Mouse (Mus musculus) left cerebral cortex, adult 18-20 months (tissue): Measurements from ENCODE around the gene Eps8. TPM values are rescaled to one million over a fixed set of nuclear protein-coding genes. Genes with fewer than 3 reads are reported as not detected.
A peak's percentile ranks its signal among the peaks of the same experiment; 100 is the strongest.

Experiments used
- DNase-seq, 2 experiments: peaks; one replicate each; pipeline ENCODE4 v3.0.0; 2021 to 2022; ENCODE audit warnings: low spot score in 2 of 2, mixed read lengths in 1 of 2
- total RNA-seq, 2 experiments: library from RNA; stranded (reverse); gene quantifications; 2 replicates each; pipeline ENCODE4 v1.2.3; 2021

The Eps8 gene
- total RNA-seq, 2 experiments from 2014 or later: 25.8 to 31.3 TPM

DNA sequence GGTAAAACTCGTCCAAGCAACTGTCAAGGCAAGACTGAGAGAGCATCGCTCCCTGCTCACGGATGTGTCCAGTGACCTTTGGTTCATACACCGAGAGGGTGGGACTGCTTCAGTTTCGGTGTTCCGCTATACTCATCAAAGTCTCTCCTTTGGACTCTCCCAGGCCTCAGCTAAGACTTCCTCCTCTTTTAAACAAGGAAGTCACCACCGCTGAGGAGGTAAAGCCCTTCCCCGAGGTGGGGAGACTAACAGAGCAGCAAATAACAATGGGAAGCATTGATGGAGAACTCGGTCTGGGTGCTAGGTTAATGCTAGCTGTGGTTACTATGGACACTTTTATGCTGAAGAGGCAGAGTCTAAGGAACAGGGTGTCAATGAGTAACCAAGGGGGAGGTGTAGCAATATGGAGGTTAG, 84.0 kb downstream of the Eps8 start:
- no peak for DNase-seq

DNA sequence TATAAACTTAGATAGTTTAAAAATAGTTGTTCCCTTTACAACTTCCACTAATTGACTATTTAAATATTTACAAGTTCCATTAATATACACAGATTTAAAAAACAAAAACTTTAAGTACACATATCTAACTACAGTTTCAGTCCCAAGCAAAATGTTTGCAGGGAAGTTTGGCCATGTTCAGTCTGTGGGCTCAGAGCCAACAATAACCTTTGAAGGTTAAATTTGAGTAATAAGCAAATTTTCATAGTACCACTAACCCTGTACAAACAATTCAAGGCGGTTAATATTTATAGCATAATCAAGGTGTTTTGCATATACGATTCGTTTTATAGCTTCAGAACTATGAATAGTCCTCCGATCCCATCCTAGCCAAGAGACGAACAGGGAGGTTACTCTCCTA, 84.7 kb downstream of the Eps8 start:
- DNase-seq: no peak

DNA sequence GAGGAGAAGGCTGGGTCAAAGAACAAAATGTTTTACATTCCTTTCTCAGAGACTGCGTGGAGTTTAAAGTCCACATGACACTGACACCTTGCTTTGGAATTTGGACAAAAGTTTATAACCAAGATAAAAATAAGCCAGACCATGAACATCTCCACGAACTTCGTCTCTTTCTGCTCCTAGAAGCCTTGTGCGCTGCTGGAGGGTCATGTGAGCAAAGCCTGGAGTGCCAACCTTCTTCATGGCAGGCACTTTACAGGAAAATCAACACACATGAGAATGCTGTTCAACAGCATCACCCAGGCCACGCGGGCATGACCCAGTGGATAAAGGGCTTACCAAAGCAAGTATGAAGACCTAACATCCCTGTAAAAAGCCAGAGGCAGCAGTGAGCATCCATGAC, 85.6 kb downstream of the Eps8 start:
- no peak for DNase-seq

DNA sequence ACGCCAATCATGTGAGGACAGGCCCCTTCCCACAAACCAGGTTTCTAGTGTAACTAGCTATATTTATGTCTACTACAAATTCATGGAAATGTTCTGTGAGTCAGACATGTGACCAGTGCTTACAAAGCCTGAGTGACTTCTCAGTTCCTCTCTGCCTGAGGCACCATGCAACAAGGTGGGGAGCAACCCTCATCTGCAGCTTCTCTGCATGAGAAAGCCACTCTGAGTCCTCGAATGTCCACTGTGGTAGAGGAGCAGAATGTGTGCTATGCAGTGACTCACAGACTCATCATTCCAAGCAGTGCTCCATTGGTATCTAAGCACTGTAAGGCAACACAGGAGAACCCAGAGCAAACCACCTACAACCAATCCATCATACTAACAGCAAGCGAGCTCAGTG, 88.8 kb downstream of the Eps8 start:
- DNase-seq: no peak

DNA sequence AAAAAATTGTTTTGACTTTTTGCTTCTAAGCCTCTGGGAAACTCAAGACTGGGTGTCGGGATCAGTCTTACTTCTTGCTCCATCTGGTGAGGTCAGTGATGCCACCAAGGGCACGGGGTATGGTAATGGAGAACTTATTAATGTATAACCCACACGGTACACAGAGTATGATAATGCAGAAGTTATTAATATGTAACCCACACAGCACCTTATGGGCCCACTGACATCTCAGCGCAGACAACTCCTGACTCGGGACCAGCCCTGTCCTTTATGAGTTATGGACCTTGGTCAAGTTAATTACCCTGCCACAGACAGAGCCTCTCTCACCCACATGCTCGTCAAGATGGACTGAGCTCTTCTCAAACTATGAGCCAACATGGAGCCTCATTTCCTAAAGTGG, 89.2 kb downstream of the Eps8 start:
- no peak for DNase-seq

DNA sequence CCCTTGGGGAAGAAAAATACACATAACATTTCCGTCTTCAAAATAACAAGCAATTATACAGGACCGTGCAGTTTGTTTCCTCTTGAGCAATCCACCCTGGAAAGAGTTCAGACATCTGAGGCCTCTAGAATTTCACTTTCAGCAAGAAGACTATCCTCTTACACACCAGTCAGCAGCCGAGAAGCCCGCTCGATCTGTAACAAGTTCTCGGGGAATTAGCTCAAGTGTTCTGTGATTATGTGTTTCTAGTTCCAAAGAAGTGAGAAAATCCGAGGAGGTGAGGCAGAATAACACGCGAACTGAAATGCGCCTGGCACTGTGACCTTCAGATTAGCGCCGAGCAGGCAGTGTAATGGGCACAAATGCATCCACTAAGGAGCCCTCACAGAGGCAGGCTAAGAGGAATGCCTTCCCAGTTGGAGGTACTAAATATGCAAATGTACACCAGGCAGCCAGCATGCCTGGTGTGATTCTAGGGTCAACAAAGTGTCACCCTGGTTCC, 94.3 kb downstream of the Eps8 start:
- no peak for DNase-seq

DNA sequence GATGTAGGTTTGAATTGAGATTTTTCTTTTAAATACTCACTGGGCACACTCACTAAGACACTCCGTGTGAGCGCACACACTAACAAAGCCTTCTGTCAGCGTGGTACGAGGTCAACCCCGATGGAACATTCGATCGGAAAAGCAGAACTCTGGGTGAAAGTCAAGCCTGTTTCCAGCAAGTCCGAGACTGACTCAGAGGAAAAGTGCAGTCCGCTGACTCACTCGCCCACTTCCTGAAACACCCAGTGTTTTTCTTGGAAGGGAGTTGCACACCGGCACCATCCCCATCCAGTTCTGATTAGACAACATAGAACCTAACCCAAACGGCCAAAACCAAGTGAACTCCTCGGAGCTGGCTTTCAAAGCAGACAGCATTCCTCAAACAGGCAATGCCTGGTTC, 95.8 kb downstream of the Eps8 start:
- peak; percentile 28 to 39 for DNase-seq

DNA sequence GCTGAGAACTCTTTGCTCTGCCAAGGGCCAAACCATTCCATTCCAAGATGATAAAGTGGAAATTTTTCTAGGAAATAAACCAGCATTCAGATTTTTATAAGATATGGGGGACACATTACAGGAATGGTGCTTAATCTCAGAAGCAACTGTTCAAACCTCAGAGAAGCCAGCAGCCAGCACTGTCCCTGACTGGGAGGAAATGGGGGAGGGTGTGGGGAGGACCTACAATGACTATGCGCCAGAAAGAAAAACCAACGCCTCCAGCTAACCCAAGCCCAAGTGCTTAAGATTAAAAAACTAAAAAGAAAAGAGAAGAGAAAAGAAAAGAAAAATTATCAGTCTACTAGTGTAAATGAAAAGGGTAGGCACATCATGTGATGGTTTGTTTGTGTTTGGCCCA, 97.0 kb downstream of the Eps8 start:
- no peak for DNase-seq

DNA sequence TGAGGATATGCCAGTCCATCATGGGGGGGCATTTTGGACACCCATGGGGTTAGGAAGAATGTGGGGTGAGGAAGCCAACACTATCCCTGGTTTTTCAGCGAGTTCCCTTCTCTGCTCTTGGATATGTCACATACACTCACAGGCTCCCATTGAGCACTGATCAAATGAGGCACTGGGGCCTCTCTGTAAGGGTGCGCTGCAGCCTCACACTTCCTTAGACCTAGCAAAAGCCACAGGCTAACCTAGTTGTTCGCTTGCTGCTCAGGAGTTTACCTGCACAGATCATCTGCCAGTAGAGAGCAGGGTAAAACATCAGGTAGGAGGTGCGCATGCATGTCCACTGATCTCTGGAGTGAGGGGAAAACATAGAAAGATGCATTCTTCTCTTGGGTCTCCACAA, 97.5 kb downstream of the Eps8 start:
- DNase-seq: no peak

DNA sequence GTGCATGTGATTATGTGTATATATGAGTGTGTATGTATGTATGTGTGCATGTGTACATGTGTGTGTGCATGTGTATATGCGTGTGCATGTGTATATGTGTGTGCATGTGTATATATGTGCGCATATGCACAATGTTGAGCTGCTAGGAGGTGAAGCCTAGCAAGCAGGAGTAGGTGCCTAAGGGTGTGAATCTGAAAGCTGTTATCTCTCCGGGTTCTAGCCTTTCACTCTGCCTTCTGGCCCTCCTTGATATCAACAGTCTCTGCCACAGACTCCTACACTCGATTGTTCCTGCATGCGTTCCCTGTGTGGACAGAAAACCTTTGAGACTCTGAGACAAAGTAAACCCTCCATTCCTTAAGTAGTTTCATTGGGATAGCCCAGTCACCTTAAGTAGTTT, 98.0 kb downstream of the Eps8 start:
- DNase-seq: no peak

DNA sequence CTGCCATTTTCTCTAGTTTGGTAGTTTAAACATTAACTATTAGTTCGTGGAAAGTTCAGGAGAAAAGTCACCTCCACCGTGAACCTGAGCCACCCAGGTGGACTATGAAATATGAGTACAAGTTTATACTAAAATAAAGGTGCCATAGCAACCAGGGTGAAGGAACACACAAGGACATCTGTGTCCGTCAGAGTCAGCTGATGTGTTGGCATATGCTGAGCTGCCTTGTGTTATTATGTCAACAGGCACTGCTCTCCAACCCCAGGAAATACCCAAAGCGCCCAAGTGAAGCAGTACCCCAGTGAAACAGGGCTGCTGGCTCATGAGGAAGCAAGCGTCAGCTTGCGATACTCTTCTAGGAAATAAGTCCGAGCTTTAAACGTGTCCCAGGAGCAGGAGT, 104.5 kb downstream of the Eps8 start:
- DNase-seq: no peak

DNA sequence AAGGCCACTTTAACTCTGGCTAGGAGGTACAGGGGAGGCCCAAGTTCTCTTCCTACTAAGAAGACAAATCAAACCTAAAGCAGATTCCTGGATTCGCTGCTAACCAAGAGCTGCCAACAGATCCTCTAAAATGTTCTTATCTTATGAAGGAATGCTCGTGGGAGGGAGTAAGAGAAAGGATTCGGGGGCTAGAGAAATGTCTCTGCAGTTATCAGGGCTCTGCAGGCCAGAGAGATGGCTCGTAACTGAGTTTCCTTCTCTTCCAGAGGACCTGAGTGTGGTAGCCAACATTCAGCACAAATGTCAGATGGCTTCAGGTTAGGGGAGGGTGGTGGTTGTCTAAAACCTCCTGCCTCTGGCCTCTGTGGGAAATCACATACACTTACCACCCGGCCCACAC, 106.1 kb downstream of the Eps8 start:
- DNase-seq: no peak

DNA sequence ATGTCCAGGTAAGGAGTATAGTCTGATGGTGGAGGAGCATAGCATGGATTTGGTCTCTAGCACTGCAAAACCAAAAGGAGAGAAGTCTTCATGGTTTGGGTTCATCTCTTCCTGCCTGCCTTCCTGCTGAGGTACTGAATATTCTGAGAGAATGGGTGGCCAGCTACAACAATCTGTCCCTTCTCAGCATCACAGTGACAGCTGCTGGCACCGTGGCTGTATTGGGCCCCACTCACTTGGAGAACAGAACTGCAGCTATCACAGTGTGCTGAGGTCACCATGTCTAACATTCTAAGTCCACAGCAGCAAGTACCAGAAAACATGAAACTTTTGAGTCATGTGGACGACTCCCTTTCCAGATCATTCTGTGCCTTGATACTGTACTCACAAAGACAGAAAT, 107.1 kb downstream of the Eps8 start:
- DNase-seq: no peak

DNA sequence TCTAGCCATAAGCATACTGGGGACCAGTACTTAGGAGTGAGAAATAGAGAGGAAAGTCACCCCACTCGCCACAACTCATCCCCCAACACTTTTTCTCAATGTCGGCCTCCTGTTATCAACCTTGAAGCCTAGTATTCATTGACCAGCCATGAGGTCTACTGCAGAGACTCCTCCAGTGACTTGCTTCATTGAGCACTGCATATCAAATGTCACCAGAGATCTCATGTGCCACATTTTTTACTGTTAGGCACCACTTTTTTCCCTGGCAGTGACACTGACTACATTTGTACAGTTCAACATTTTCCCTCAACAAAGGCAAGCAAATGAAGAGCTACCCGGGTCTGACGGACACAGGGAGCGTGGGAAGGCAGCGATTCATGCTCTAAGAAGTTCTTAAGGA, 108.6 kb downstream of the Eps8 start:
- no peak for DNase-seq

DNA sequence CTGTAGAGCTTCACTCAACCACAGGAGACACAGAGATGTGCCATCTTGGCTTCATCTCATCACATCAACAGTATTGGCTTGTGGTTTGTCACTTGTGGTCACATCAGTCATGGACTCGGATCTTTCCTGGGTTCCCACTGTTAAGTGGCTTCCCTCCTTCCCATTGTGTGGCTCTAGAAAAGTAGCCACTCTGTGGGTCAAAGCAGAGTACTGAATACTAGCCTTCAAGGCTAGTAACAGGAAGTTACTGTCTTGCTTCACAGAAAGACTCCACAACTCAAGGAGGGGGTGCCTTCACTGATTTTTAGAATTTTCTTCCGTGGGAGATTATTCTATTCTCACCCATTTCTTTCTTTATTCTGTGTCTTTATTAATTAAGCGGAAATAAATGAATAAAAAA, 109.3 kb downstream of the Eps8 start:
- DNase-seq: no peak

DNA sequence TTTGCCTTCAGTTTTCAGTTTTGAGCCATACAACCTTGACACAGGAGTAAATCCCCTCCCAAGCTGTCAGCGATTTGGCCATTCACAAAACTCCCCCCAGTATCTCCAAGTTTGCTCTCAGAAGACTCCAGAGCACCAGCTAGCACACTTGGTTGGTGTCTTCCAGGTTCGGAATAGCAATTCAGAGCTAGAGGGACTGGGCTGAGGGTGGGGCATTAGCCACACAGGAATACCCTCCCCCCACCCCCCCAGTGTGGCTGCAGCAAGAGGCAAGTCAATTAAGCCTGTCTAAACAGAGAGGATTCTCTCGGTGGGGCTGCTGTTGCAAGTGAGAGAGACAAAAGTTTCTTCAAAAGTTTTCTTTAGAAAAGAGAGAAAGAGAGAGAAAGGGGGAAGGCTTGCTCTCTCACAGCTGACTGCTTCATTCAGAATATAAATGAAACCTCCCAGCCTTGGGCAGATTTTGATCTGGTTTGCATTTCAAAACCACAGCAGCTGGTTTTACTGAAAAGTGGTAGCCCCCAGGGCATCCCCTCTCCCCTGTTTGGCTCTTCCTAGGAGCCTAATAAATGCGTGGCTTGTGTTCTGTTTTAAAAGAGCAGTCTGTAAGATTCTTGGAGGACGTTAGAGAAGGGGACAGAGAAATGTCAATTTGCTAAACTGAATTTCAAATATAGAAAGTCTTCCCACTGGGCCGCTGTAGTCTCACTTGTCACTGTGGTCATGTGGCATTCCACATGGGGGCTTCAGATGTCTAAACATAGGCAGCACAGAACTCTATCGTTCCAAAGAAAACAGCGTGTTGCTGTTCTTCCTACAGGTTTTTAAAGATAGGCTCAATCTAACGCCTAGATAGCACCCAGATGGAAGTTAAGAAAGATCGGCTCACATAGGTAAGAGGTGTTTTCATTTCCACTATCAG, 112.2 kb downstream of the Eps8 start:
- no peak for DNase-seq

DNA sequence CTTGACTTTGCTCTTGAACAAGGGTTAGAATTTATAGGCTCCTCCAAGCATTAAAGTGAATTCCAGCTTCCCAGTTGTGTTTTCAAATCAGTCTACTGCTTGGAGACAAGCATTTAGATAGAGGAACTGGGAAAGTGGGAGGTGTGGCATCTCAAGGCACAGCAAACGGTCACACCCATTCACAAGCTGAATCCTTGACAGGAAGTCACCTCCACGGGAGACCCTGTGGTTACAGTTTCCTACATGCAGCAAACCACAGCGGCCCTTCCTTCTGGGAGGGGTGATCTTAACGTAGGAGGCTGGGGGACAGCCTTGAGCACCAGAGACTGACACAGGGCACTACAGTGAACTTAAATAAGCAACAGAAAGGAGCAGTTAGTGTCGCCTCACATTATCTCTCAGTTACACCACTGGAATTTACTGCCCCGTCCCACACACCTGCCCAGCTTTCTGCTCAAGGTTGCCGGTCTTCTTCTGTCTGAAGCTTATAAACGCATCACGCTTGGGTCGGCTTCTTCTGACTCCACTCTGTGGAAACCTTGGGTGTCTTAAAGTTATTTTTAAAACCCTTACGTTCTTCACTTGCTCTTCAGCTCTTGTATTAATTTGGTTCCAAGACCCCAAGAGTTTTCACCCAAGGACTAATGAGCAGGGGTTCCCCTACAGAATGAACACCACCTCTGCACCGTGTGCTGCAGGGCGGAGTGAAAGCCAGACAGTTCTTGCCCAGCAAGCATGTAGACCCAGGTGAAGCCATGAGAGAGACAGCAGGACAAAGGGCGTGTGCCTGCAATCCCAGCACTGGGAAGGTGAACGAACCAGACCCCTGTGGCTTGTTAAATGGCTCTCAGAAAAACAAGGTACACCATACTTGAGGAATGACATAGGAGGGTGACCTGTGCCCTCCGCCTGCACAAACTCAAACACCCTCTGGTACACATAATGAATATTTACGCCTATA, 113.2 kb downstream of the Eps8 start:
- DNase-seq: no peak

DNA sequence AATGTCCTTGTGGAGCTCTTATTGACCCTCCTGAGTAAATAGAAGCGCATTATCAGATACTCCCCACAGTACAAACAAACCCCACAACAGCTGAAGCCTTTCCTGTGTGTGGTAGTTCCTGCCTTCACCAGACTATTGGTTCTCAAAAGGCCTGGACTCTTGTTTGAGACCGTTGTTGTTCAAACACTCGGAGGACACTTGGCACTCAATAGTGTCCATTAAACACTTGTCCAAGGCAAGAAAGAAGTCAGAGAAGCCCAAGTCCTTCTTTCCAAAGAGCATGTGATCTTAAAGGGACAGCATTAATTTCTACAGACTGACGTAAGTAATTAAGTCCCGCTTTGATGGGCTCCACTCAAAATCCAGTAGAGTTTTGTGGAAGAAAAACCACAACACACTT, 113.9 kb downstream of the Eps8 start:
- no peak for DNase-seq

DNA sequence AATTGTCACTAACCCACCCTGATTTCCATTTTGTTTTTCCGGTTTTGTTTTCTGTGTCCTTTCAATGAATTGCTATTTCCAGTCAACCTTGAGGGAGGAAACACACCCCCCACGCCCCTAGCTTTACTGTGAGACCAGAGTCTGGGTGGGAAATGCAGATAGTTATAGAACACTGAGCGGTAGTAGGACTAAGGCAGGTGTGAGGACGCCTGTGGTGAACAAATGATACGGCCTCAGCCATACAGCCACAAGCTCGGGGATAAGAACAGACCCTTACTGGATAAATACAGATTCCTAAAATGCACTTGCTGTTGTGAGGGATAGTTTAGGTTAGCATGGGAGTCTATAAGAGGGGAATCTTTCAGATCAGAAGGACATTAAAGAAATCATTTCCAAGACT, 114.3 kb downstream of the Eps8 start:
- no peak for DNase-seq

DNA sequence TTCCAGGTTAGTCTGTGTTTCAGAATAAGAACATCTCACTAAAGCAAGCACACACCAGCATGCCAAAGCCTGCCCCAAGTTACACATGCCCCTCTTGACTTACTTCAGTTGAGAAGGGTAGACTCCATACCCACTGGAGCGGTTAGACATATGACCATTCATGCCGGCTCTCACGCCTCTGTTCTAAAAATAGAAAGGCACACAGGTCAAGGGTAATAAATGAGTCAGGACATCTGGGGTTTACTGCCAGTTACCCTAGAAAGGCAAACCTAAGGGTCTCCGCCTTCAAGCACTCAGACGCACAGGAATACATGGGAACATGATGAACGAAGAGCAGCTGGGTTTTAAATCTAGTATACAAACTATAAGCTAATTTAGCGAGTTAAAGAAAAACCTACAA, 115.5 kb downstream of the Eps8 start:
- DNase-seq: no peak

DNA sequence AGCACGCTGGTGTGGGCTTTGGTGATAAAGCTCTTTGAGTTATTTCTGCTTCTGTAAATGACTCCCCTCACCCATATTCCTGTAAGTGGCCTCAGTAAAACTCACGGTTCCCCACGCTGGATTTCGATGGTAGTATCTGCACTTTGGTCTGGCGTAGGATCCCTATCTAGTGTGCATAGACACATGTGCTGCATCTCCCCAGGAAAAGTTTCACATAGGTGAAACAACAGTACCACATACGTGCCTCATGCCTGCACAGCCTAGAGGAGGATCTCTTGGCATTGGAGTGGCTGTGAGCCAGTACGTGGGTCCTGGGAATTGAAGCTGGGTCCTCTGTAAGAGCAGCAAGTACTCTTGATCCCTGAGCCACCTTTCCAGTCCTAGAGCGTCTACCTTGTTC, 121.9 kb downstream of the Eps8 start:
- no peak for DNase-seq

DNA sequence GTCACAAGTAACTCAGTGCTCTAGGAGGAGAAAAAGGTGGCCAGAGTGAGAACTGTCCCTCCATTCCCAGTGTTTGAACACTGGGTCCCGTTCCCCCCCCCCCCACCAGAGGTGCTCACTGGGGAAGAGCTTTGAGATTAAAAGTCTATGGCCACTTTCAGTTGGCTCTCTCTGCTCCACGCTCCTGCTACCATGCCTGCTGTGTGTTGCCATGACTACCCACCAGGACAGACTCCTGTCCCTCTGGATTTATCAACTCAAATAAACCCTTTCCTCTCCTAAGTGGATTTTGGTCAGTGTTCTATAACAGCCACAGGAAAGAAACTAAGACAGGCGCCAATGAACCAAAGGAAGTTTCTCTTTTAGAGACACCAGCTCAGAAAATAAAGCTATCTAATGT, 128.9 kb downstream of the Eps8 start:
- DNase-seq: no peak
